Comparison of ENCODE assay signal across 29 mouse cellular contexts in the genomic region with DNA sequence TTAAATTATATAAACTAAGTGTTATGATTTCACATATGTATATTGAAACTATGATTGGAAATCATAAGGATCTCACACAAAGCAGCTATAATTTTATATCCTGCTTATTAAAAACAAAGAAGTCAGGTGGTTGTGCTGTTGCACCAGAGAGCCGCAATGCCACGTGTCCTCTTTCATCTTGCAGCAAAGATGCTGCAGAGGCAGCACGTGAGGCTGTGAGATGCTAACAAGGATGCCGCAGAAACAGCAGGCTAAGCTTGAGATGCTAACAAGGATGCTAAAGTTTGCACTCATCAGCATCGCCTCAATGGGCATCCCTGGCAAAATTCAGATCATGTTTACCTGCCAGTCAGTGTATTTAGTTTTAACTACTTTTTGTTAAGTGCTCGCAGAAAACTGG. TPM values are rescaled to one million over a fixed set of nuclear protein-coding genes. Genes with fewer than 3 reads are reported as not detected.
DNase-seq lines count a peak whose midpoint lies in the region; ATAC-seq and TF ChIP-seq lines count a peak whose summit lies in the region.
"Had no signal": no experiment of that assay in that cellular context is flagged by ENCODE, and none has a peak within 500 bp of the region (broad histone marks: within the 10 kb centered on the region; RNA-seq: fewer than 3 reads in every experiment).

No protein-coding gene starts in this region.

- DNase-seq in forebrain, embryonic 14.5 days (ENCODE audit: low spot score), result peak; percentile 34
- peak; percentile 73 for DNase-seq in hindbrain, postnatal 0 days (ENCODE audit: low spot score)
- no peak for DNase-seq in hindbrain, embryonic 10.5 days (ENCODE audit: low spot score)
- peak; percentile 35 for DNase-seq in telencephalon, adult 2 months (ENCODE audit: low read depth, low spot score)
- DNase-seq in kidney, postnatal 10 days, result no peak
- DNase-seq: adrenal gland, adult 8-10 months; cerebellum, adult 2 months; cerebellum, postnatal 25 days; gastrocnemius, postnatal 14 days; heart, adult 11 months; heart, postnatal 14 days; kidney, adult 9 months; kidney, postnatal 36 days; layer of hippocampus, adult 9-11 months; liver, postnatal 0 days; thymus, postnatal 4 days had no signal

- no peak overlapping the region for H3K4me3 ChIP-seq in forebrain, embryonic 14.5 days (ENCODE audit: low read depth, low read length)
- H3K4me3 ChIP-seq in forebrain, embryonic 15.5 days, result no peak overlapping the region
- no peak overlapping the region for H3K4me3 ChIP-seq in hindbrain, postnatal 0 days (ENCODE audit: low read length)
- no peak overlapping the region for H3K4me3 ChIP-seq in hindbrain, embryonic 10.5 days
- H3K4me3 ChIP-seq in midbrain, embryonic 16.5 days (ENCODE audit: low read depth, low read length), result no peak overlapping the region
- H3K4me3 ChIP-seq in midbrain, embryonic 13.5 days (replicated peaks), result no peak overlapping the region
- H3K4me3 ChIP-seq: embryonic facial prominence, embryonic 12.5 days; heart, embryonic 13.5 days; hindbrain, embryonic 13.5 days; left cerebral cortex, adult 2 months; myocyte had no signal

- no peak overlapping the region for H3K4me2 ChIP-seq in forebrain, embryonic 14.5 days (ENCODE audit: low read length)
- no peak overlapping the region for H3K4me2 ChIP-seq in forebrain, embryonic 15.5 days (replicated peaks)
- no peak overlapping the region for H3K4me2 ChIP-seq in hindbrain, postnatal 0 days (ENCODE audit: low read depth, low read length)
- H3K4me2 ChIP-seq in midbrain, embryonic 16.5 days (ENCODE audit: low read length), result no peak overlapping the region
- H3K4me2 ChIP-seq in midbrain, embryonic 13.5 days (replicated peaks), result no peak overlapping the region
- H3K4me2 ChIP-seq: embryonic facial prominence, embryonic 12.5 days; heart, embryonic 13.5 days; hindbrain, embryonic 13.5 days had no signal

- TF ChIP-seq CTCF in hindbrain, postnatal 0 days (IDR thresholded peaks at IDR 0.05; ENCODE audit: low read depth), result no peak

- ATAC-seq in forebrain, embryonic 14.5 days, result no peak
- no peak for ATAC-seq in forebrain, embryonic 15.5 days (replicated peaks)
- ATAC-seq in hindbrain, postnatal 0 days, result peak; percentile 61; the same call in 1 of the 2 replicates
- ATAC-seq in midbrain, embryonic 16.5 days, result peak; percentile 73
- no peak for ATAC-seq in midbrain, embryonic 13.5 days
- ATAC-seq: activated CD4-positive, CD25-positive, alpha-beta regulatory T cell, adult 4 months; intestine, embryonic 16.5 days; liver, postnatal 0 days; lung, postnatal 0 days had no signal

- no peak overlapping the region for H3K9ac ChIP-seq in forebrain, embryonic 14.5 days (ENCODE audit: low read length)
- H3K9ac ChIP-seq in forebrain, embryonic 15.5 days (replicated peaks), result no peak overlapping the region
- no peak overlapping the region for H3K9ac ChIP-seq in hindbrain, postnatal 0 days (replicated peaks; ENCODE audit: low read length)
- H3K9ac ChIP-seq in midbrain, embryonic 16.5 days (ENCODE audit: low read depth, low read length), result no peak overlapping the region
- no peak overlapping the region for H3K9ac ChIP-seq in midbrain, embryonic 13.5 days (replicated peaks)
- H3K9ac ChIP-seq: embryonic facial prominence, embryonic 12.5 days; heart, embryonic 13.5 days; hindbrain, embryonic 13.5 days; liver, postnatal 0 days had no signal

- 44% methylated on average over 6 of the region's 6 CpGs for WGBS in forebrain, embryonic 14.5 days
- WGBS in forebrain, embryonic 15.5 days, result 37% methylated on average over 6 of the region's 6 CpGs
- 37% methylated on average over 6 of the region's 6 CpGs for WGBS in hindbrain, postnatal 0 days
- WGBS in hindbrain, embryonic 10.5 days, result 53% methylated on average over 6 of the region's 6 CpGs
- 38% methylated on average over 6 of the region's 6 CpGs for WGBS in midbrain, embryonic 16.5 days
- 49% methylated on average over 6 of the region's 6 CpGs for WGBS in midbrain, embryonic 13.5 days

- no peaks in the 10 kb centered on the region for H3K9me3 ChIP-seq in forebrain, embryonic 14.5 days (replicated peaks; ENCODE audit: control insufficient read depth, low read length)
- no peaks in the 10 kb centered on the region for H3K9me3 ChIP-seq in forebrain, embryonic 15.5 days
- no peaks in the 10 kb centered on the region for H3K9me3 ChIP-seq in hindbrain, postnatal 0 days (ENCODE audit: low read length)
- no peaks in the 10 kb centered on the region for H3K9me3 ChIP-seq in hindbrain, embryonic 10.5 days
- no peaks in the 10 kb centered on the region for H3K9me3 ChIP-seq in midbrain, embryonic 16.5 days (replicated peaks; ENCODE audit: control insufficient read depth, low read length, poor library complexity, severe bottlenecking)
- no peaks in the 10 kb centered on the region for H3K9me3 ChIP-seq in midbrain, embryonic 13.5 days
- H3K9me3 ChIP-seq: embryonic facial prominence, embryonic 12.5 days; heart, embryonic 13.5 days; hindbrain, embryonic 13.5 days had no signal

- no peaks in the 10 kb centered on the region for H3K36me3 ChIP-seq in forebrain, embryonic 14.5 days (ENCODE audit: control insufficient read depth, insufficient read depth, low read length)
- H3K36me3 ChIP-seq in forebrain, embryonic 15.5 days, result no peaks in the 10 kb centered on the region
- no peaks in the 10 kb centered on the region for H3K36me3 ChIP-seq in hindbrain, postnatal 0 days (ENCODE audit: insufficient read depth, low read length)
- H3K36me3 ChIP-seq in hindbrain, embryonic 10.5 days, result no peaks in the 10 kb centered on the region
- no peaks in the 10 kb centered on the region for H3K36me3 ChIP-seq in midbrain, embryonic 16.5 days (ENCODE audit: control insufficient read depth, insufficient read depth, low read length)
- no peaks in the 10 kb centered on the region for H3K36me3 ChIP-seq in midbrain, embryonic 13.5 days
- H3K36me3 ChIP-seq: embryonic facial prominence, embryonic 12.5 days; heart, embryonic 13.5 days; hindbrain, embryonic 13.5 days had no signal

- peaks cover 2% of the 10 kb centered on the region; the same call in 1 of the 2 replicates for H3K4me1 ChIP-seq in forebrain, embryonic 14.5 days (ENCODE audit: control insufficient read depth, insufficient read depth, low read length)
- H3K4me1 ChIP-seq in forebrain, embryonic 15.5 days, result peaks cover 23% of the 10 kb centered on the region
- 0 out of 2 replicates have a peak, but pooled peaks cover 5% of the 10 kb centered on the region for H3K4me1 ChIP-seq in hindbrain, postnatal 0 days (ENCODE audit: insufficient read depth, low read length)
- peaks cover 4% of the 10 kb centered on the region; the same call in 1 of the 2 replicates for H3K4me1 ChIP-seq in hindbrain, embryonic 10.5 days (replicated peaks)
- H3K4me1 ChIP-seq in midbrain, embryonic 16.5 days (ENCODE audit: control insufficient read depth, insufficient read depth, low read length), result no peaks in the 10 kb centered on the region
- no peaks in the 10 kb centered on the region for H3K4me1 ChIP-seq in midbrain, embryonic 13.5 days (replicated peaks)
- H3K4me1 ChIP-seq: embryonic facial prominence, embryonic 12.5 days; hindbrain, embryonic 13.5 days had no signal

- H3K27me3 ChIP-seq in forebrain, embryonic 14.5 days (replicated peaks; ENCODE audit: control insufficient read depth, insufficient read depth, low read length), result no peaks in the 10 kb centered on the region
- no peaks in the 10 kb centered on the region for H3K27me3 ChIP-seq in forebrain, embryonic 15.5 days
- no peaks in the 10 kb centered on the region for H3K27me3 ChIP-seq in hindbrain, postnatal 0 days (ENCODE audit: insufficient read depth, low read length)
- no peaks in the 10 kb centered on the region for H3K27me3 ChIP-seq in hindbrain, embryonic 10.5 days (ENCODE audit: insufficient read depth, poor library complexity, severe bottlenecking)
- no peaks in the 10 kb centered on the region for H3K27me3 ChIP-seq in midbrain, embryonic 16.5 days (ENCODE audit: control insufficient read depth, insufficient read depth, low read depth, low read length)
- no peaks in the 10 kb centered on the region for H3K27me3 ChIP-seq in midbrain, embryonic 13.5 days
- H3K27me3 ChIP-seq: embryonic facial prominence, embryonic 12.5 days; heart, embryonic 13.5 days; hindbrain, embryonic 13.5 days had no signal

- no peak overlapping the region for H3K27ac ChIP-seq in forebrain, embryonic 14.5 days (ENCODE audit: low read depth, low read length)
- H3K27ac ChIP-seq in forebrain, embryonic 15.5 days (replicated peaks), result no peak overlapping the region
- H3K27ac ChIP-seq in hindbrain, postnatal 0 days, result no peak overlapping the region
- no peak overlapping the region for H3K27ac ChIP-seq in hindbrain, embryonic 10.5 days
- H3K27ac ChIP-seq in midbrain, embryonic 16.5 days (ENCODE audit: low read length), result no peak overlapping the region; the same call in 1 of the 2 replicates
- H3K27ac ChIP-seq in midbrain, embryonic 13.5 days, result no peak overlapping the region
- H3K27ac ChIP-seq: embryonic facial prominence, embryonic 12.5 days; heart, embryonic 13.5 days; hindbrain, embryonic 13.5 days; left cerebral cortex, adult 2 months; macrophage had no signal

RNA-seq across cellular contexts. Expression of a gene that starts 34.4 kb away (rescaled TPM):
- polyA plus RNA-seq in forebrain, embryonic 14.5 days (2014; fragmentation: Nextera tagmentation; extraction: Ambion mirVana), result 9.3 and 13.6 TPM in 2 replicates
- polyA plus RNA-seq in forebrain, embryonic 15.5 days (2015; fragmentation: Nextera tagmentation; extraction: Ambion mirVana), result 34.1 TPM in 2 replicates
- 67.3 and 75.1 TPM in 2 replicates for total RNA-seq in hindbrain, postnatal 0 days (2014; rRNA removed)
- polyA plus RNA-seq in hindbrain, postnatal 0 days (2015; fragmentation: Nextera tagmentation; extraction: Ambion mirVana), result 45.7 and 49.0 TPM in 2 replicates
- polyA plus RNA-seq in hindbrain, embryonic 10.5 days (2016; fragmentation: Nextera tagmentation; extraction: Ambion mirVana), result 0.42 and 1.2 TPM in 2 replicates
- 45.0 and 47.7 TPM in 2 replicates for polyA plus RNA-seq in midbrain, embryonic 16.5 days (2015; fragmentation: Nextera tagmentation; extraction: Ambion mirVana)
- 12.7 and 13.1 TPM in 2 replicates for polyA plus RNA-seq in midbrain, embryonic 13.5 days (2015; fragmentation: Nextera tagmentation; extraction: Ambion mirVana)
- total RNA-seq: liver, adult 2 months had no signal
- polyA plus RNA-seq: activated CD4-positive, CD25-positive, alpha-beta regulatory T cell, adult 4 months; liver, adult 2 months; macrophage; myocyte had no signal

Comparison
In these comparisons a context has a peak if more than half of its experiments do, and no peak if none do; other contexts are left out.
1. ATAC-seq: peak in hindbrain, postnatal 0 days (single experiment) and midbrain, embryonic 16.5 days (single experiment); none in forebrain, embryonic 14.5 days (single experiment), forebrain, embryonic 15.5 days (single experiment) and midbrain, embryonic 13.5 days (single experiment).
2. DNase-seq: peak in forebrain, embryonic 14.5 days (single experiment), hindbrain, postnatal 0 days (single experiment) and telencephalon, adult 2 months (single experiment); none in hindbrain, embryonic 10.5 days (single experiment) and kidney, postnatal 10 days (single experiment).